Mouse (Mus musculus): ENCODE measurements around the gene Jam2. TPM values are rescaled to one million over a fixed set of nuclear protein-coding genes. Genes with fewer than 3 reads are reported as not detected.

Jam2 gene
- polyA plus RNA-seq, 1 experiment from 2014 or later: 9.6 TPM

DNA sequence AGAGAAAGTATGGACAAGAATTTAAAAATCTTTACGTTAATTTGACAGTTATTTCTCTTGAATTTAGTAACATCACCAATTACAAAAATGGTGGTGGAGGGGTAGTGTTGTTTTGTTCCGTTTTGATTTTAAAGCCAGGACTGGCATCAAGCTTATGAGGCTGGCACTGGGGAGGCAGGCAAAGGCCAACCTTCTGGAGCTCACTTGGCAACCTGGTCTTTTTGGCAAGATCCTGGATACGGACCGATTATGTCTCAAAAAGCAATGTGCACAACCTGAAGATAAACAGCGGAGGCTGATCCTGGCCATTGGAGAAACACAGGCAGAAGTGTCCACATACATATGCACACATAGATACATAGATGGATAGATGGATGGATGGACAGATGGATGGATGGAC is 58.8 kb downstream of the Jam2 start:
- Histone ChIP-seq H3K27ac (replicated peaks) (no peak overlapping the region), H3K4me3 (no peak overlapping the region), H3K36me3 (replicated peaks) (peaks cover 60% of the 10 kb centered on the region), H3K27me3 (replicated peaks; ENCODE audit: low read depth, poor library complexity, severe bottlenecking) (no peaks in the 10 kb centered on the region), H3K4me1 (peaks cover 22% of the 10 kb centered on the region), H3K9me3 (no peaks in the 10 kb centered on the region)
- DNase-seq (ENCODE audit: low spot score): no peak
- 95% methylated on average over 5 of the region's 5 CpGs for WGBS

DNA sequence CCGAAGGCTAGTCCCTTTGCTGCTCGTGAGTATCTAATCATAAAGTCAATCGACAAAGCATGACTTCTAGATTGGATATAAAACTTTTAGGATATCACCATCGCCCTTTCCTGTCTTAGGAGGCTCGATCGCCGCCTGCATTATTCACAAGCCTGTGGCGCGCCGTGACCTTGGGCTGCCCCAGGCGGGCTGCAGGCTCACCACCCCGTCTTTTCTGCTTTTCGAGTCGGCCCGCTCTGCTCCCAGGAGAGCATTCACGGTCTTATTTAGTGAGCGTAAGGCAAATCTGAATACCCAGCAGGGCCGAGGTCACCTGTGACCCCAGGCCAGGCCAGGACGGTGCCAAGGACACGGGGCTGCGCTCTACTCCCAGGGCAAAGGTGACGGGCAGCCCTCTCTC is 60.4 kb downstream of the Jam2 start:
- Histone ChIP-seq H3K4me3 (peak overlapping the region; percentile 94), H3K27me3 (replicated peaks; ENCODE audit: low read depth, poor library complexity, severe bottlenecking) (no peaks in the 10 kb centered on the region), H3K36me3 (replicated peaks) (peaks cover 48% of the 10 kb centered on the region), H3K4me1 (peaks cover 22% of the 10 kb centered on the region), H3K27ac (replicated peaks) (peak overlapping the region; percentile 99), H3K9me3 (no peaks in the 10 kb centered on the region)
- DNase-seq (ENCODE audit: low spot score): no peak
- WGBS: under 1% methylated on average over 22 of the region's 22 CpGs

DNA sequence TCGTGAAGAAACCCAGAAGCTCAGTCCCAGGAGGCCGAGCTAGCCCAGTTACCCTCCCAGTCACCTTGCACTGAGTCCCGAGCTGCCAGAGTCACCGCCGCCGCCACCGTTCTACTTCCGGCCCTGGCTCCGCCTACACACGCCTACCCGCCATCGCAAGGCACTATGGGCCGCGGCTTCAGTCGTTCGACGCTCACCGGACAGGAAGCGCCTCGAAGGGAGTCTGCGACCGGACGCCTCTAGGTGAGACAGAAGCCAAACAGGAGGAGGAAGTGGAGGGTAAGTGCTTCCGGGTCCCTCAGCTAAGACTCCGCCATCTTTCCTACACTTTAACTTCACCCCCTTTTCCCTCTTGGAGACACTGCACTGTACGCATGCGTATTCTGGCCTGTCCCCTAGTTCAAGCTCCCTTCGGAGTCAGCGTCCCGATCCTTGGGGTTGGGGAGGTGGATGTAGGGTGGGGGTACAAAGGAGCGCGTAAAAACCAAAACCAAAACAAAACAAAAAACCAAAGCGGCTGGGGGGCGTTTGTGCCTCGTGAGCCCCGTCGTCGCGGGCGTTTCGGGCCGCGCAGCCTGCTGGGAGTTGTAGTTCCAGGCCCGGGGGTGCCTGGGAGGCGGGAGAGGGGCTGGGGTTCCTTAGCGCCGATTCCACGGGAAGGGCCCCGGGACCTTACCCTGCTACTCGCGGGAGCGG is 61.0 kb downstream of the Jam2 start, which contains the start of gene Gabpa:
Gabpa (plus strand) TSS at position 181 of the 696 bp plus-strand sequence.
- no peaks in the 10 kb centered on the region for H3K9me3 ChIP-seq
- H3K4me1 ChIP-seq: peaks cover 22% of the 10 kb centered on the region
- H3K36me3 ChIP-seq (replicated peaks): peaks cover 46% of the 10 kb centered on the region
- DNase-seq (ENCODE audit: low spot score): peak; percentile 93
- H3K27ac ChIP-seq (replicated peaks): peak within 1 kb of the TSS; percentile 99
- peak within 1 kb of the TSS; percentile 94 for H3K4me3 ChIP-seq
- WGBS: under 1% methylated on average over 52 of the region's 52 CpGs
- H3K27me3 ChIP-seq (replicated peaks; ENCODE audit: low read depth, poor library complexity, severe bottlenecking): no peaks in the 10 kb centered on the region

DNA sequence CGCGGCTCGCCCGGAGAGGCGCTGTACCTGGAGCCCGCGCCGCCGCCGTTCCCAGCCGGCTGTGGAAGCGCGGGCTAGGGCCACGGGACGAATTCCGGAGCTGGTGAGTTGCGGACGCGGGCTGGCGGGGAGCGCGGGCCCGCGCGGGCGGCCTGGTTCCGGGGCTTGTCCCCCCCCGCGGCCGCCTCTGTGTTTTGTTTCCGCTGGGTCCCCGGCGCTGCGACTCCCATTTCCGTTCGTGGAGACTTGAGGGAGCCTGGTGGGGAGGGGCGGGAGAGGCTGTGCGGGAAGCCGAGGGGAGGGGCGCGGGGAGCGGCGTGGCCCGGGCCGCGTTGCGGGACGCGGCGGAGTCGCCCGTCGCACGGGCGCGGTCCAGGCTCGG is 61.5 kb downstream of the Jam2 start, which contains the start of gene Atp5j:
Atp5j (minus strand) TSS at position 185 of the 382 bp plus-strand sequence.
- peaks cover 22% of the 10 kb centered on the region for H3K4me1 ChIP-seq
- peaks cover 46% of the 10 kb centered on the region for H3K36me3 ChIP-seq (replicated peaks)
- H3K4me3 ChIP-seq: peak within 1 kb of the TSS; percentile 94
- DNase-seq (ENCODE audit: low spot score): peak; percentile 86
- peak within 1 kb of the TSS; percentile 99 for H3K27ac ChIP-seq (replicated peaks)
- H3K27me3 ChIP-seq (replicated peaks; ENCODE audit: low read depth, poor library complexity, severe bottlenecking): no peaks in the 10 kb centered on the region
- WGBS: under 1% methylated on average over 57 of the region's 57 CpGs
- no peaks in the 10 kb centered on the region for H3K9me3 ChIP-seq

DNA sequence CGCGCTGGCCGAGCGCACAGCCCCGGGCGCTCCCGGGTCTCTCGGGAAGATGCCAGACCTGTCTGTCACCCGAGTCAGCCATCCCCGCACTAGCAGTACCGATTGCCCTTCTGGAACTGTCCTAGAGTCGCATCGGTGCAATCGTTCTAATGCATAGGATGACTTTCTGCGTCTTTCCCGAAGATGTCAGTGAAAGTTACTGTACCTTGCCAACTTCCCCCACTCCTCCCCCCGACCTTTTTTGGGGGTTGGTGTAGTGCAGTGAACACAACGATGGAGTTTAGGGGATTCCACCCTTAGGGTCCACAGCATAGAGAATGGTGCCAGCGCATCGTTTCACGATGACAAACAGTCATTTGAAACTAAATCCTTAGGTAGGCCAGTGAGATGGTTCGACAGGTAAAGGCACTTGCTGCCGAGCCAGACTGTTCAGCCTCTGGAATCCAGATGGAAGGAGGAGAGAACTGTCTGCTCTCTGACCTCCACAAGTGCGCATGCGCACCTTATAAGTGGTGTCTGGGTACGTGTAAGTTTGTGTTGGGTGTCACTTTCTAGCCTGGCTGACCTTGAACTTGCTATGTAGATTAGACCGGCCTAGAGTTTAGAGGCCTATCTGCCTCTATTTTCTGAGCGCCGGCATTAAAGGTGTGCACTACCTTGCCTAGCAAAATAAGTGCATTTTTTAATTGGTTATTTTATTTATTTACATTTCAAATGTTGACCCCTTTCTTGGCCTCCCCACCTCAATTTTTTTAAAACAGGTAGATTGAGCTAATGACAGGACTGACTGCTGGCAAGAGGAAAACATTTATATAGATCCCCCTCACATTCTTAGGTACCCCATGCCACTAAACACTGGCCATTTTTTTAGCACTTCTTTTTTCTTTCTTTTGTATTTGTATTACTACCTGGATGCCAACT is 62.2 kb downstream of the Jam2 start:
- WGBS: 7% methylated on average over 29 of the region's 29 CpGs
- Histone ChIP-seq H3K9me3 (no peaks in the 10 kb centered on the region), H3K4me1 (peaks cover 22% of the 10 kb centered on the region), H3K27me3 (replicated peaks; ENCODE audit: low read depth, poor library complexity, severe bottlenecking) (no peaks in the 10 kb centered on the region), H3K36me3 (replicated peaks) (peaks cover 46% of the 10 kb centered on the region), H3K27ac (replicated peaks) (peak overlapping the region; percentile 99), H3K4me3 (peak overlapping the region; percentile 94)
- DNase-seq (ENCODE audit: low spot score): peak; percentile 67

DNA sequence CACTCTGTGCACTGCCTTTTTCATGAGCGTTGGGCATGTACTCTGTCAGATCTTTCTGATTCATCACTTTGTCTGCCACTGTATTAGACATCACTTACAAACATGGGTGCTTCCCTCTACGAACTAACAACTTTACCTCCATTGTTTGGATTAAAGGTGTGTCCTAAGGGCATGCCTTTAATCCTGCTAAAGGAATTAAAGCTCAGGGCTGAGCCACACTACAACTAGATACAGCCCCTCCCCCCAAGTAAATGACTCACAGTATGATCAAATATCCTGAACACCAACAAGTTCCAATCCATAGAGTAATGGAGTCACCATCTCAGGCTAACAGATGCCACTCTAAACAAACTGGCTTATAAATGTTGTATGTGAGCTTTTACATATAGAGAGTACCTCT is 64.7 kb downstream of the Jam2 start:
- WGBS: 81% methylated on average over 2 of the region's 2 CpGs
- peaks cover 42% of the 10 kb centered on the region for H3K36me3 ChIP-seq (replicated peaks)
- H3K4me3 ChIP-seq: no peak overlapping the region

DNA sequence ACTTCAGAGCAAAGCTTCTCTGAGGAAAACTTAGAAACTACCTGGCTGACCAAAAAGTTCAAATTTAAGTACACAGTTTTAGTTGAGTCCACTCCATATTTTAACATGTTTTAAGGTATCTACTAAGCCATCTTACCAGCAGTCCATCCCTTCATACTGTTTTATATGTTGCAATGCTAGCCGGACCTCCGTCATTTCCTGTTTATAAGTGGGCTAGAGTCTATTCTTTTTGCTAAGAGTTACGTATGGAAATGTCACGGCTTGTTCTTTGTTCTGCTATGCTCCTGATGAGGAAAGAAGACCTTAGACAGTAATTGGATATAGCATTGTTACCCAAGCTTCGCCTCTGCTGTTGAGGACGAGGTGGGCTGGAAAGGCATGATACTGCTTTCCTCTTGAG is 79.6 kb downstream of the Jam2 start:
- no peak overlapping the region for H3K27ac ChIP-seq (replicated peaks)
- H3K9me3 ChIP-seq: no peaks in the 10 kb centered on the region
- WGBS: 93% methylated on average over 6 of the region's 6 CpGs
- no peaks in the 10 kb centered on the region for H3K27me3 ChIP-seq (replicated peaks; ENCODE audit: low read depth, poor library complexity, severe bottlenecking)
- no peak overlapping the region for H3K4me3 ChIP-seq
- no peaks in the 10 kb centered on the region for H3K4me1 ChIP-seq
- H3K36me3 ChIP-seq (replicated peaks): peaks cover 96% of the 10 kb centered on the region
- DNase-seq (ENCODE audit: low spot score): no peak

More for the DNA sequence above, 64.7 kb downstream of the Jam2 start:
- Histone ChIP-seq H3K27ac (replicated peaks) (no peak overlapping the region), H3K27me3 (replicated peaks; ENCODE audit: low read depth, poor library complexity, severe bottlenecking) (no peaks in the 10 kb centered on the region), H3K4me1 (peaks cover 19% of the 10 kb centered on the region), H3K9me3 (no peaks in the 10 kb centered on the region)
- no peak for DNase-seq (ENCODE audit: low spot score)

DNA sequence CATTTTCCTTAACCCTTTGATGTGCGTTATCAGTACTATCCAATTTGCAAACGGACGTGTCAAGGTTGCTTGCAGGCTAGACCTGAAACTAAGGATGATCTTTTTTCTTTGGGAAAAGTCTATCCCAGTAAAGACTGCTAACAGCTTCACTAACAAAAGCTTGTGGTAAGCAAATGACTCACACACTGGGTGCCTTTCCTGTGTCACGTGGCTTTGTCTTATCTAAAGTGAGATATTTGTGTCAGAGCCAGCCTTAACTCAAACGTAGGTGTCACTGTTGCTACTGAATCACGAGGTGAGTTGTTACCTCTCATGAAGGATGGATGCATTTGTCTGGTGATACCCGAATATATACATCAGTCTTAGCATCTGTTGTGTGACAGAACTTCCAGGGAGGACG is 90.7 kb downstream of the Jam2 start:
- H3K36me3 ChIP-seq (replicated peaks): peaks cover 55% of the 10 kb centered on the region
- no peaks in the 10 kb centered on the region for H3K27me3 ChIP-seq (replicated peaks; ENCODE audit: low read depth, poor library complexity, severe bottlenecking)
- WGBS: 90% methylated on average over 8 of the region's 8 CpGs
- no peak overlapping the region for H3K4me3 ChIP-seq
- H3K4me1 ChIP-seq: no peaks in the 10 kb centered on the region
- H3K27ac ChIP-seq (replicated peaks): no peak overlapping the region
- no peaks in the 10 kb centered on the region for H3K9me3 ChIP-seq
- no peak for DNase-seq (ENCODE audit: low spot score)

DNA sequence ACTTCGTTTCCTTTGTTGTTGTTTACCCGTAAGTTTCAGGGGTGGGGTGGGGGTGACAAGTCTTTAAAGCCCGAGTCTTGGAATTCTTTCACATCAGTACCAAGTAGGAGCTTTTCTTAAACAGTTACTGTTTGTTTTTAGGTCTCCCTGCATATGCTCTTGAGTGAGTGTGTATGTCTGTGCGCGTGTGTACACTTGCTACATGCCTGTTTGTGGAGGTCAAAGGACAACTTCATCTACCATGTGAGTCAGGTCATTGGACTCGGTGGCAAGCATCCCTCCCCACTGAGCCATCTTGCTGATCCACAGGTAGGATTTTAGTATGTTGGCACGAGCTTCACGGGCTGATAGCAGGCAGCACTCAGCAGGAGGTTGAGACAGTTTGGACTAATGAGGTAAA is 99.9 kb downstream of the Jam2 start:
- H3K4me3 ChIP-seq: no peak overlapping the region
- H3K4me1 ChIP-seq: no peaks in the 10 kb centered on the region
- H3K36me3 ChIP-seq (replicated peaks): no peaks in the 10 kb centered on the region
- WGBS: 83% methylated on average over 8 of the region's 8 CpGs
- no peak overlapping the region for H3K27ac ChIP-seq (replicated peaks)
- no peaks in the 10 kb centered on the region for H3K9me3 ChIP-seq
- DNase-seq (ENCODE audit: low spot score): no peak
- no peaks in the 10 kb centered on the region for H3K27me3 ChIP-seq (replicated peaks; ENCODE audit: low read depth, poor library complexity, severe bottlenecking)

DNA sequence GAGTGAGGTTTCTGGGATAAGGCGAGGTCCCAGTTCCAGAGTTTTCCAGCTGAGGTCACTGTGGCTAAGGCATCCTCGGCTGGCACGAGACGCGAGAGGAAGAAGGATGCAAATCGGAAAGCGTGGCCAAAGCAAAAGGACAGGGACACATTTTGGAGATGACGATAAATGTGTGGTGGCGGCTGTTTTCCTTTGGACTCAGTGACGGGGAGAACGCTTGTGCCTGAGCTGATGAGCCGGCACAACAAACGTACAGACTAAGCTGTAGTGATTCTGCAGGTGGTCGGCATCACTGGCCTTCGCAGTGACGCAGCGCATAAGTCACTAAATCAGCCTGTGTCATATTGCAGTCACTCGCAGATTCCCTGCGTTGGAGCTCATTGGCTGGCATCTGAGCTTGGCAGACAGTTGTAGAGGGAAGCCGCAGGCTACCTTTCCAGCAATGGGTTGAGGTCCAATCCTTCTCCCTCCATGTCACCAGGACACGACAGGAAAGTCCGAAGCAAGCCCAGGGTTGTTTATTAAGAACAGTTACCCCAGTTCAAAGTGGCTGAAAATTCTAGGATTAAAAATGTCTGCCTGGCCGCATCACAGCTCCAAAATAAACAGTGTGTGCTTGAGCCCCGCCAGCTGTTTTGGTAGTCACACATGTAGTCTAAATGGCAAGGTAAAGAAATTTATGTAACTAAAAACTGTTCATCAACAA is 101.2 kb downstream of the Jam2 start:
- no peak overlapping the region for H3K4me3 ChIP-seq
- DNase-seq (ENCODE audit: low spot score): no peak
- no peaks in the 10 kb centered on the region for H3K4me1 ChIP-seq
- no peaks in the 10 kb centered on the region for H3K9me3 ChIP-seq
- no peak overlapping the region for H3K27ac ChIP-seq (replicated peaks)
- H3K27me3 ChIP-seq (replicated peaks; ENCODE audit: low read depth, poor library complexity, severe bottlenecking): no peaks in the 10 kb centered on the region
- WGBS: 85% methylated on average over 24 of the region's 24 CpGs
- no peaks in the 10 kb centered on the region for H3K36me3 ChIP-seq (replicated peaks)
